Mouse (Mus musculus): Measurements from ENCODE around the gene Tmeff1.

Gene Tmeff1

GRCm38 (mm10) chr4:48622246-48622645 is 37.3 kb downstream of the Tmeff1 start:
- DNase-seq (ENCODE audit: low spot score in 2 of 2): no peak

- no peak for DNase-seq (ENCODE audit: low spot score in 2 of 2)
Observed at GRCm38 (mm10) chr4:48622946-48623345, 38.0 kb downstream of the Tmeff1 start.

GRCm38 (mm10) chr4:48624961-48625360 is 40.0 kb downstream of the Tmeff1 start:
- DNase-seq (ENCODE audit: low spot score in 2 of 2): no peak

GRCm38 (mm10) chr4:48625836-48626235 is 40.9 kb downstream of the Tmeff1 start:
- peak in 1 of 2 experiments; percentile 29 for DNase-seq (ENCODE audit: low spot score in 2 of 2)

- DNase-seq (ENCODE audit: low spot score in 2 of 2): no peak
Observed at GRCm38 (mm10) chr4:48629445-48629844, 44.5 kb downstream of the Tmeff1 start.

GRCm38 (mm10) chr4:48633529-48633928 is 48.6 kb downstream of the Tmeff1 start:
- DNase-seq (ENCODE audit: low spot score in 2 of 2): no peak

GRCm38 (mm10) chr4:48634058-48634457 is 49.1 kb downstream of the Tmeff1 start:
- DNase-seq (ENCODE audit: low spot score in 2 of 2): no peak

GRCm38 (mm10) chr4:48636831-48637230 is 51.9 kb downstream of the Tmeff1 start:
- no peak for DNase-seq (ENCODE audit: low spot score in 2 of 2)

GRCm38 (mm10) chr4:48638132-48638531 is 53.2 kb downstream of the Tmeff1 start:
- DNase-seq (ENCODE audit: low spot score in 2 of 2): no peak

GRCm38 (mm10) chr4:48639503-48639902 is 54.5 kb downstream of the Tmeff1 start:
- DNase-seq (ENCODE audit: low spot score in 2 of 2): no peak

GRCm38 (mm10) chr4:48643801-48644200 is 58.8 kb downstream of the Tmeff1 start:
- no peak for DNase-seq (ENCODE audit: low spot score in 2 of 2)

- no peak for DNase-seq (ENCODE audit: low spot score in 2 of 2)
Observed at GRCm38 (mm10) chr4:48646143-48646542, 61.2 kb downstream of the Tmeff1 start.

GRCm38 (mm10) chr4:48650617-48651360 is 65.8 kb downstream of the Tmeff1 start:
- no peak for DNase-seq (ENCODE audit: low spot score in 2 of 2)

- DNase-seq (ENCODE audit: low spot score in 2 of 2): no peak
Observed at GRCm38 (mm10) chr4:48654118-48654517, 69.1 kb downstream of the Tmeff1 start.

- no peak for DNase-seq (ENCODE audit: low spot score in 2 of 2)
Observed at GRCm38 (mm10) chr4:48656530-48656929, 71.6 kb downstream of the Tmeff1 start.

- DNase-seq (ENCODE audit: low spot score in 2 of 2): no peak
Observed at GRCm38 (mm10) chr4:48660144-48660543, 75.2 kb downstream of the Tmeff1 start.

- DNase-seq (ENCODE audit: low spot score in 2 of 2): no peak
Observed at GRCm38 (mm10) chr4:48660619-48661575, 75.9 kb downstream of the Tmeff1 start.

- DNase-seq (ENCODE audit: low spot score in 2 of 2): no peak
Observed at GRCm38 (mm10) chr4:48663271-48663670, 78.3 kb downstream of the Tmeff1 start, which contains the start of gene Cavin4. TSS of gene Cavin4 (plus strand) at chr4:48663514.

- DNase-seq (ENCODE audit: low spot score in 2 of 2): no peak
Observed at GRCm38 (mm10) chr4:48664021-48664420, 79.0 kb downstream of the Tmeff1 start.

- no peak for DNase-seq (ENCODE audit: low spot score in 2 of 2)
Observed at GRCm38 (mm10) chr4:48667279-48667678, 82.3 kb downstream of the Tmeff1 start.

- DNase-seq (ENCODE audit: low spot score in 2 of 2): no peak
Observed at GRCm38 (mm10) chr4:48672915-48673314, 87.9 kb downstream of the Tmeff1 start.

- DNase-seq (ENCODE audit: low spot score in 2 of 2): no peak
Observed at GRCm38 (mm10) chr4:48674412-48674811, 89.4 kb downstream of the Tmeff1 start.
